Mouse (Mus musculus): Measurements from ENCODE around the gene Tead1.
A peak's percentile ranks its signal among the peaks of the same experiment; 100 is the strongest.

Tead1 gene

GRCm38 (mm10) chr7:112685993-112686392 lies 6.9 kb downstream of the Tead1 start:
- no peak for DNase-seq (ENCODE audit: low read depth, low spot score)

- no peak for DNase-seq (ENCODE audit: low read depth, low spot score)
These were observed 7.5 kb downstream of the Tead1 start for GRCm38 (mm10) chr7:112686586-112686985.

DNA sequence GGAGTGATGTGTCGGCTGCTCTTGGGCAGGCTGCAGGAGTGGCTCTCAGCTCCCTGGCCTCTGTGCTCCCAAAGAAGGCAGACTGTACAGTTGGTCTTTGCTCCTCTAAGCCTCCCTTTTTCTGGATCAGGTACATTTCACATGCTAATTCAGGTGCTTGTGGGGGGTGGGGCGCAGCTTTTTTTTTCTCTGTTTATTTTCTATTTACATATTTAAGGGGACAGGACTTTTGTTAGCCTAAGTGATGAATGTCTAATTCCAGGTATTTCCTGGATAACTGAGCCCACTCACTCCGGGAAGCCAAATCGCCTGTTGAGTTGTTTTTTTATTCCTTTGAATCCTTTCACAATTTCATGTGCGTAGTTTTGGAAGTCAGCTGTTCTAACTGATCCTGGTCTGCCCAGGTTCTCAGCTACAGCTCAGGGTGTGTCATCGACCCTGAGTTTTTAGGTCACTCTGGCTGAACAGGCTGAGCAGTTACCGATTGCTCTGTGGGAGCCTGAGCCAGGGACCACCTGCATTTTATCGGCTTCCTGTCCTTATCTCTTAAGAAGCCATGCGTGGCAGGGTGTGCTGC lies 9.4 kb downstream of the Tead1 start:
- no peak for DNase-seq (ENCODE audit: low read depth, low spot score)

DNA sequence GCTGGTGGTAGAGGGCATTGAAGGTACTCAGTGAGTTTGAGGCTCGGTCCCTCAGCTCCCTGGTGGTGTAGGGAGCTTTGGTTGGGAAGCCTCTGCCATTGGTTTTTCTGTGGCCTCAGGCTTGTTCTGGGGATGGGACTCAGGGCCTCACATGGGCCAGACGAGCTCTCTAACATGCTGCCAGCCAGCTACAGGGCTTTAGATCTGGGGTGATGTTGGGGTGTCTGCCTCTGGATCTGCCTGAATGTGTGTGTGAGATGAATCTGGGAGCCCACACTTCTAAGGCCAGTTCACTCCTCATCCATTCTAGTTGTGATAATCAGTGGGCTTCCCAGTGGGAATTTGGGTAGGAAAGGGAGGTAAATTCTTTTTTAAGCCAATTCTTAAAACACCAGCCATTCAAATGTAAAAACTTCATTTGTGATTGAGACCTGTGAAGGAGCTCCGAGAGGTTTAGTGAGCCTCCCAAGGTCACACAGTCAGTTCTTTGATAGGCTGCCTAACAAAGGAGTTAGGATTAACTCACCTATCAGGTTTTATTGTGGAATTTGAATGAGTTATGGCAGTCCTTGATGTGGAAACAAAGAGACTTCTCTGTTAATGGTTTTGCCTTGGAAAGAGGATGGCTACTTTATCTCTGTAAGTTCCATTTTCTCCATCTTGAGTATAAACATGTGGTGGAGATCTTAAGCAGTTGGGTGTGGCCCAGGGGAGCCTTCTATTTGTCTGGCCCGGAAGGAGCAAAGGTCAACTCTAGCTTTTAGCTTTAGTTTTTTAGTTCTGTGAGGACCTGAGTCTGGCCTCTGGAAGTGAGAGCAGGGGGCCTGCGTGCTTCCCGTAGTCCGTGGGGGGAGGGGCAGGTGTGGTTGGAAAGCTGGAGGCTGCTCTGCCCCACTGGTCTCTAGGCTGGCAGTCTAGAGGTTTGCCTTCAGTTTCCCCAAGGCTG lies 12.0 kb downstream of the Tead1 start:
- peak; percentile 90 for DNase-seq (ENCODE audit: low read depth, low spot score)

GRCm38 (mm10) chr7:112693566-112693965 lies 14.4 kb downstream of the Tead1 start:
- no peak for DNase-seq (ENCODE audit: low read depth, low spot score)

GRCm38 (mm10) chr7:112696777-112697161 lies 17.7 kb downstream of the Tead1 start:
- DNase-seq (ENCODE audit: low read depth, low spot score) = no peak

- no peak for DNase-seq (ENCODE audit: low read depth, low spot score)
These were observed 18.2 kb downstream of the Tead1 start for GRCm38 (mm10) chr7:112697162-112697841.

- no peak for DNase-seq (ENCODE audit: low read depth, low spot score)
These were observed 21.0 kb downstream of the Tead1 start for GRCm38 (mm10) chr7:112700082-112700481.

DNA sequence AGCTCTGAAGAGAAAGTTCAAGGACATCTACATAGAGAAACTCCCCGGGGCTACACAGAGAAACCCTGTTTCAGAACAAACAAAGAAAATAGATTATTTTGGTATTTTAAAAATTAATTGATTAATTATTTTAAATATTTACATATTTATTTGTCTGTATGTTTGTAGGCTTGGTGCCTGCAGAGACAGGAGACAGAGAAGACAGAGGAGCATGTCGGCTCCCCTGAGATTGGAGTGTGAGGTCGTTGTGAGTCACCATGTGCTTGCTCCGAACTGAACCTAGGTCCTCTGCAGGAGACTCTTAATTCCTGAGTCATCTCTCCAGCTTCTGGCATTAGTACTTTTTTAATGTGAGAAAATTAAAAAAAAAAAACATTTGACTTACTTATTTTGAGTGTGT lies 24.2 kb downstream of the Tead1 start:
- DNase-seq (ENCODE audit: low read depth, low spot score) = no peak

- DNase-seq (ENCODE audit: low read depth, low spot score) = no peak
These were observed 26.8 kb downstream of the Tead1 start for GRCm38 (mm10) chr7:112705870-112706269.

DNA sequence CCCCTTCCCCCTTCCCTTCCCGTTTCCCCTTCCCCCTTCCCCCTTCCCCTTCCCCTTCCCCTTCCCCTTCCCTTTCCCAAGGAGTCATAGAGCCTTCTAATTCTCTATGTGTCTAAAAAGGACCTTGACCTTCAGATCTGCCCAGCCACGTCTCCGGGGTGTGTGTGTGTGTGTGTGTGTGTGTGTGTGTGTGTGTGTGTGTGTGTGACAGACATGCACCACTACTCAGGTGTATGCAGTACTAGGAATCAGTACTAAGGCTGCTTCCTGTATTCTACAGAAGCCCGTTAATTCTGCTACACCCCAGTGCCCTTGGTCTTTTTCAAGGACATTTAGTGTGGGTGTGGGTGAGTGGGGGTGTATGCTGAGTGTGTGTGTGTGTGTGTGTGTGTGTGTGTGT lies 27.6 kb downstream of the Tead1 start:
- no peak for DNase-seq (ENCODE audit: low read depth, low spot score)

DNA sequence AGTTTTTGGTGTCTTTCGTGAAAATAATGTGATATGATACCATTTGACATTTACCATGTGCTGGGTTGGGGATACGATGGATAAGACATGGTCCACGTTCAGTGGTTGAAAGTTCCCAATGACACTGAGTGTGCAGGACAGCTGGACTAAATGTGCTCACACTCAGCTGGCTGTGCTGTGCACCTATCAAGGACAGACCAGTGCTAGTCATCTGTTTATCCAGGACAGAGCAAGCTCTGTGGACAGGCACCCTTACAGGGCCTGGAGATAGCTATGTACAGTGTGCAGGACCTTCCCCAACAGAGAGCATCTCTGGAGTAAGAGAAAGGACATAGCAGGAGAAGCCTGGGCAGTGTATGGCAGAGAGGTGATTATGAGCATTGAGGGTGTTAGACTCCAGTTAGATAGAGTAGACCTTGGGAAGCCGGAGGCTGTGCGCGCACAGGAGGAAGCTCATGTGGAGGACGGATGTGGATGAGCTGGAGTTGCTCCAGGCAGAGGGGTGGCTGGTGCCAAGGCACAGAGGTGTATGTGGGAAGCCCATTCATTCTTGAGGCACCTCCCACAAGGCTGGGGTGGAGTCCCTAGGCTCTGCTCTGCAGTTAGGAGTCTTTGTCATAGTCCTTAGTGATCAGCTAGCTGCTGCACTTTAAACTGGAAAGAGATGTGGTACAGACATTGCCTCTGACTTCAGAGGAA lies 31.4 kb downstream of the Tead1 start:
- DNase-seq (ENCODE audit: low read depth, low spot score) = no peak

- DNase-seq (ENCODE audit: low read depth, low spot score) = no peak
These were observed 32.9 kb downstream of the Tead1 start for GRCm38 (mm10) chr7:112711977-112712376.

GRCm38 (mm10) chr7:112713509-112713908 lies 34.4 kb downstream of the Tead1 start:
- no peak for DNase-seq (ENCODE audit: low read depth, low spot score)

DNA sequence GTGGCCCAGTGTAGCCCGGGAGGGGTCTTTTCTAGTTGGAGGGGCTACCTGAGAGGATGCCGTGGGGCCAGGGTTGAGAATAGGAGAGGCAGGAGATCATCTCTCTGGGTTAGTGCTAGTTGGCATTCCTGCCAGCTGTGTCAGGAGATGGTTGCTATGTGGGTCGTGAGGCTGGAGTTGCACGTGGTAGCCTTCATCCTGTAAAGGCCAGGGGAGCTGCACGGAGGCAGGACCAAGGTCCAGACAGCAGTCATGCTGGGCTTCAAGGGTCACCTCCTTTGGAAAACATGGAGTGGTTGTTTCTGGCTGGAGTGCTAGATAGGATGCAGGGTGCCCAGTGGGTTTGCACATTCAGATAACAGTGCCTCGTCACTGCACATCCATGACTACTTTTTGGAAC lies 35.7 kb downstream of the Tead1 start:
- no peak for DNase-seq (ENCODE audit: low read depth, low spot score)

GRCm38 (mm10) chr7:112716701-112717100 lies 37.6 kb downstream of the Tead1 start:
- DNase-seq (ENCODE audit: low read depth, low spot score) = no peak

- DNase-seq (ENCODE audit: low read depth, low spot score) = no peak
These were observed 38.6 kb downstream of the Tead1 start for GRCm38 (mm10) chr7:112717676-112718075.

DNA sequence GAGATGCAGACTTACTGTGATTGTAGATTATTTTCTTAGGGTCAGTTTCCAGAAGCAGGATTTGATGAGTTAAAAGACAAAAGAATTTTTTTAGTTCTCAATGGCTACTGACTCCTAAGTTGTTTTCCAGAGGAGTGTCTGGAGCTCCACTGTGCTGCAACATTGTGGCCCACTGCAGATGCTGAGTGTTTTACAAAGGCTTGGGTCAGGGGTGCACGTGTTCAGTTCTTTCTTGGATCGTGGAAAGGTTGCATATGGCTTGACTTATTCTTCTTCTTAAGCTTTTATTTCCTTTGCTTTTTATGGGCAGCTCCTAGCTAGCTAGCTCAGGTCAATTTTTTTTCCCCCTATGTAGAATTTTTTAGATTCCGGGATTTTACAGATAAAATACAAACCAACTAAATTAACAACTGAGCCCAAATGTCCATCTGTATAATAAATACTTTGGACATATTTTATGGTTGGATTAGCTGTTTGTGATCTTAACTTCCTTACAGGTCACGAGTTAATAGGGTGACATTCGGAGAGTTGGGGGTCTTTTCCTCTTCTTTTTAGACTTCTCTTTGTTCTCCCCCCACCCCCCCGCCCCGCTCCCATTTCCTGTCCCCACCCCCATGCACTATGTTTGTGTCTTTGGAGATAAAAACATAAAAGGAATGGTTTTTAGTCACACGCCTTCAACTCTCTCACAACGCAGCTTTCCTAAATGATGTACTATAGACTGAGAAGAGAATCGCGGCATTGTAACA lies 40.5 kb downstream of the Tead1 start:
- DNase-seq (ENCODE audit: low read depth, low spot score) = no peak

DNA sequence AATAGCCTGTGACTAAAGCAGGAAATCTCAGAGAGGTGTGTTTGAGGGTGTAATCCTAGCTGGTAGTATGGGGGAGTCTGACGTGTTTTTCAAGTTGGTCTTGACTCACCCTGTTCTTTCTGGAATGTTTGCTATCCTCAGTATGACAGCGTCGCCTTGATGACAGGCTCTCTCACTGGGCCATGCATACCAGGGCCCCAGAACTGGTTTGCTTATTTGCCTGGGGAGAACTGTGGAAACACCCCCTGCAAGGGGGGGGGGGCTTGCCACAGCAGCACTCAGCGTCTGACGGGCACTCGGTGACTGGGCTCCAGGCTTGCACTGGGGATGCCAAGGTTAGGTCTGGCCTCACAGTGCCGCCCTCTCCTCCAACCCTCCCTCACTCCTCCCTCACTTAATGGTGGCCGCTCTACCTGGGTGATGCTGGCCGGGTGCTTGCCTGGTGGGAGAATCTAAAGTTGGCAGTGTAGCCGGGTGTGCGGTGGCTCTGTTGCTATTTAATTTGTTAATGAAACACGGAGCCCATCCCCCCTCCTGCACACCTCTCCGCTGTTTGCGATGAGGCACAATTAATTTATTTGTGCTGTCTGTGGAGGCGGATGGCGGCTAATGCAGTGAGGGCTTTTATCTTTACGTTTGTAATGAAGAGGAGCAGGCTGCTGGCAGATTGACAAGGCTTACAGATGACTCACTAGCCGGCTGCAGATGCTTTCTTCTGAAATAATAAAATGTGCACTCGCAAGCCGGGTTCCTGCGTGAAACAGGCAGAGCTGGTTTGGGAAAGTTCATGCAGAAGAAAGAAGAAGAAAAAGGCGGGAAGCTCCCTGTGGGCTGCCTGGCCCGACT lies 41.2 kb downstream of the Tead1 start:
- DNase-seq (ENCODE audit: low read depth, low spot score) = no peak

GRCm38 (mm10) chr7:112720989-112721337 lies 41.8 kb downstream of the Tead1 start:
- DNase-seq (ENCODE audit: low read depth, low spot score) = no peak

Data from WW6 (cell line).